Mouse (Mus musculus): Measurements from ENCODE around the gene Tmem104.

DNA sequence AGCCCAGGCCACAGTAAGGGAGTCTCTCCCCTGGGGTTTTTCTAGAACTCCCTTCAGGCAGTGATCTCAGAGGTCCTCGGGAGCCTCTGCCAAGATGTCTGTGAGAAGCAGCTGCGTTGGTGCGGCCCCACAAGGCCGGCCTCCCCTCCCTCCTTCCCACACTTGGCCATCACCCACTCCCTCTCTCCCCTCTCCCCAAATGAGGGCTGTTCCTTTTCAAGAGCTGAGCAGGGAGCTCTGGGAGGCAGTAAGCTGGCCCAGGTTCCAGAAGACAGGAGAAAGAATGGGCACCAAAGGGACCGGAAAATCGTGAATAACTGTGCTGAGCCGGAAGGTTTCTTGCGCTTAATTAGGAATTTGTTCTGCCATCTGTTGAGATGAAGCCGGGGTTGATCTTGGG is 44.6 kb downstream of the Tmem104 start:
- no peak for TF ChIP-seq CTCF (IDR thresholded peaks at IDR 0.05; ENCODE audit: low read depth, low read length)
- no peak for TF ChIP-seq POLR2A (IDR thresholded peaks at IDR 0.05; ENCODE audit: extremely low read depth, insufficient read depth, low read length)

All from liver, adult 2 months (tissue).